Mouse (Mus musculus) spleen, embryonic (tissue): ENCODE data around the gene Foxk1.

Experiments
- CTCF ChIA-PET: fragments of 350-600 bp; sonication (Branson Sonifier 250); formaldehyde crosslinking; loops from one replicate; lab custom pipeline; 2022; lab: Charles Lee

The Foxk1 gene

GRCm38 (mm10) chr5:142417104-142417503 lies 15.8 kb downstream of the Foxk1 start:
- CTCF ChIA-PET, result interaction anchor here (1.0 kb wide), 1 partner anchor 67 kb away, joined by 3 read pairs; no protein-coding TSS in a partner anchor

GRCm38 (mm10) chr5:142417876-142418275 lies 16.6 kb downstream of the Foxk1 start:
- CTCF ChIA-PET, result interaction anchor here (1.0 kb wide), 1 partner anchor 68 kb away, joined by 3 read pairs; no protein-coding TSS in a partner anchor

GRCm38 (mm10) chr5:142418419-142418818 lies 17.1 kb downstream of the Foxk1 start:
- CTCF ChIA-PET, result no interaction called here

GRCm38 (mm10) chr5:142420317-142420716 lies 19.0 kb downstream of the Foxk1 start:
- CTCF ChIA-PET, result no interaction called here

GRCm38 (mm10) chr5:142420920-142421319 lies 19.6 kb downstream of the Foxk1 start:
- CTCF ChIA-PET, result no interaction called here

- CTCF ChIA-PET, result no interaction called here
Observed at GRCm38 (mm10) chr5:142421886-142422285, 20.6 kb downstream of the Foxk1 start.

GRCm38 (mm10) chr5:142423141-142423540 lies 21.8 kb downstream of the Foxk1 start:
- CTCF ChIA-PET, result no interaction called here

GRCm38 (mm10) chr5:142423701-142424100 lies 22.4 kb downstream of the Foxk1 start:
- CTCF ChIA-PET, result no interaction called here

- CTCF ChIA-PET, result interaction anchor here (0.5 kb wide), 1 partner anchor 358 kb away, joined by 3 read pairs; no protein-coding TSS in a partner anchor
Observed at GRCm38 (mm10) chr5:142424627-142425349, 23.5 kb downstream of the Foxk1 start.

GRCm38 (mm10) chr5:142426476-142426875 lies 25.2 kb downstream of the Foxk1 start:
- CTCF ChIA-PET, result no interaction called here

- CTCF ChIA-PET, result no interaction called here
Observed at GRCm38 (mm10) chr5:142427876-142428275, 26.6 kb downstream of the Foxk1 start.

- CTCF ChIA-PET, result interaction anchor here (0.7 kb wide), 1 partner anchor 32 kb away, joined by 4 read pairs; no protein-coding TSS in a partner anchor
Observed at GRCm38 (mm10) chr5:142428691-142429090, 27.4 kb downstream of the Foxk1 start.

- CTCF ChIA-PET, result no interaction called here
Observed at GRCm38 (mm10) chr5:142431029-142431428, 29.7 kb downstream of the Foxk1 start.

- CTCF ChIA-PET, result no interaction called here
Observed at GRCm38 (mm10) chr5:142431811-142432434, 30.6 kb downstream of the Foxk1 start.

GRCm38 (mm10) chr5:142432695-142433094 lies 31.4 kb downstream of the Foxk1 start:
- CTCF ChIA-PET, result no interaction called here

- CTCF ChIA-PET, result no interaction called here
Observed at GRCm38 (mm10) chr5:142434052-142434451, 32.8 kb downstream of the Foxk1 start.

GRCm38 (mm10) chr5:142435736-142436135 lies 34.4 kb downstream of the Foxk1 start:
- CTCF ChIA-PET, result no interaction called here

- CTCF ChIA-PET, result interaction anchor here (0.7 kb wide), 1 partner anchor 1470 kb away, joined by 3 read pairs; no protein-coding TSS in a partner anchor
Observed at GRCm38 (mm10) chr5:142438380-142438938, 37.2 kb downstream of the Foxk1 start.

- CTCF ChIA-PET, result interaction anchor here (0.7 kb wide), 1 partner anchor 56 kb away, joined by 3 read pairs; no protein-coding TSS in a partner anchor
Observed at GRCm38 (mm10) chr5:142439911-142440432, 38.7 kb downstream of the Foxk1 start.

- CTCF ChIA-PET, result interaction anchor here (0.5 to 0.7 kb wide), 5 partner anchors 13 to 75 kb away, joined by 3 to 10 read pairs (median 5); no protein-coding TSS in a partner anchor
Observed at GRCm38 (mm10) chr5:142440451-142441147, 39.3 kb downstream of the Foxk1 start.
